ENCODE assay signal across 15 mouse cellular contexts in the genomic region with DNA sequence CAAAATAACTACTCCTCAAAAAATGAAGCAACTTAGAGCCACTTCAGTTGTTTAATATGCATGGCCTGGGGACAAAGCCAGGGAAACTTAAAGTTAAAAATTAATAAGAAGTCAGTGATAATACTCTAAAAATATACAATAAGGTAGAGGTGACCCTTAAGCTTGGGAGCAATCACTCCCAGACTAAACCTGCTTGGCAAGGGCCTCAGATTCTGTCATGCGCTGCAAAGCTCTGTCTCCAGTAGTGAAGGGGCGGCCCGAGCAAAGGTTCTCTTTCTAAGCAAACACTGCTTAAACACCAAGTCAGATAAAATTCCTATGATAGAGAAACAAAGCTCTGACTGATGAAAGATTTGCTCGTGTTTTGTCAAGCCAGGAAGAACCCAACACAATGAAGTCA.
DNase-seq lines count a peak whose midpoint lies in the region; ATAC-seq and TF ChIP-seq lines count a peak whose summit lies in the region.
"Had no signal": no experiment of that assay in that cellular context is flagged by ENCODE, and none has a peak within 500 bp of the region (broad histone marks: within the 10 kb centered on the region; RNA-seq: fewer than 3 reads in every experiment).

No protein-coding gene starts in this region.

- no peak for TF ChIP-seq CTCF in liver, adult 2 months (IDR thresholded peaks at IDR 0.05; ENCODE audit: low read depth, low read length)

- no peak overlapping the region for H3K4me3 ChIP-seq in liver, adult 2 months (ENCODE audit: insufficient read depth, low read depth, low read length)
- no peak overlapping the region for H3K4me3 ChIP-seq in intestine, embryonic 14.5 days (ENCODE audit: low read depth, low read length)
- H3K4me3 ChIP-seq: erythroblast, embryonic 14.5 days; liver, embryonic 13.5 days; midbrain, embryonic 12.5 days had no signal

- no peaks in the 10 kb centered on the region for H3K79me2 ChIP-seq in liver, adult 2 months (ENCODE audit: control insufficient read depth, insufficient read depth, low read length)

- 0 out of 2 replicates have a peak overlapping the region, but pooled peaks have one; percentile 22 for H3K4me2 ChIP-seq in intestine, embryonic 14.5 days (ENCODE audit: low read length)
- H3K4me2 ChIP-seq: midbrain, embryonic 12.5 days had no signal

- H3K9ac ChIP-seq in liver, adult 2 months (ENCODE audit: low read depth, low read length), result no peak overlapping the region
- H3K9ac ChIP-seq in intestine, embryonic 14.5 days (ENCODE audit: low read length), result no peak overlapping the region
- H3K9ac ChIP-seq: liver, embryonic 13.5 days; midbrain, embryonic 12.5 days had no signal

- no peaks in the 10 kb centered on the region for H3K27me3 ChIP-seq in liver, adult 2 months (ENCODE audit: control insufficient read depth, insufficient read depth, low read length)
- H3K27me3 ChIP-seq in intestine, embryonic 14.5 days (replicated peaks; ENCODE audit: control insufficient read depth, insufficient read depth, low read length), result no peaks in the 10 kb centered on the region
- H3K27me3 ChIP-seq: liver, embryonic 13.5 days; midbrain, embryonic 12.5 days had no signal

- no peaks in the 10 kb centered on the region for H3K36me3 ChIP-seq in liver, adult 2 months (ENCODE audit: control insufficient read depth, insufficient read depth, low read length)
- 0 out of 2 replicates have a peak, but pooled peaks cover 3% of the 10 kb centered on the region for H3K36me3 ChIP-seq in intestine, embryonic 14.5 days (ENCODE audit: control insufficient read depth, insufficient read depth, low read length)
- H3K36me3 ChIP-seq: liver, embryonic 13.5 days; midbrain, embryonic 12.5 days had no signal

- peak; percentile 84 for ATAC-seq in intestine, embryonic 14.5 days (replicated peaks; ENCODE audit: low FRiP score, low TSS enrichment, low read depth)
- ATAC-seq: inflammation-experienced regulatory T-cells, adult 6 months had no signal

- no peak overlapping the region for H3K27ac ChIP-seq in liver, adult 2 months (replicated peaks; ENCODE audit: insufficient read depth, low read depth, low read length)
- peak overlapping the region; percentile 75 for H3K27ac ChIP-seq in intestine, embryonic 14.5 days (ENCODE audit: low read depth)
- H3K27ac ChIP-seq: midbrain, embryonic 12.5 days had no signal

- no peaks in the 10 kb centered on the region for H3K9me3 ChIP-seq in intestine, embryonic 14.5 days (ENCODE audit: control insufficient read depth, low read length)
- H3K9me3 ChIP-seq: G1E; liver, embryonic 13.5 days; midbrain, embryonic 12.5 days had no signal

- 14% methylated on average over 4 of the region's 4 CpGs for WGBS in liver, adult 2 months
- 56% methylated on average over 4 of the region's 4 CpGs for WGBS in intestine, embryonic 14.5 days
- WGBS in large intestine, adult 2 months, result 23% methylated on average over 4 of the region's 4 CpGs

- no peak for TF ChIP-seq POLR2A in liver, adult 2 months (IDR thresholded peaks at IDR 0.05; ENCODE audit: extremely low read depth, insufficient read depth, low read length)

- peak; percentile 72 for DNase-seq in liver, adult 2 months (ENCODE audit: extremely low read depth, low read depth, low spot score)
- no peak for DNase-seq in liver
- DNase-seq in intestine, embryonic 14.5 days (ENCODE audit: low spot score), result peak; percentile 67
- DNase-seq in kidney, adult 8-10 months, result peak; percentile 83 to 89
- DNase-seq in large intestine, adult 2 months (ENCODE audit: low read depth, low spot score), result peak; percentile 44
- no peak for DNase-seq in adrenal gland, postnatal 36 days
- no peak for DNase-seq in embryo, embryonic 9.5 days (ENCODE audit: extremely low spot score)
- no peak for DNase-seq in retina, postnatal 1 day
- DNase-seq: adrenal gland, postnatal 25 days; heart, postnatal 36 days; liver, embryonic 13.5 days had no signal

- peaks cover 20% of the 10 kb centered on the region for H3K4me1 ChIP-seq in liver, adult 2 months (ENCODE audit: control insufficient read depth, insufficient read depth, low read length)
- H3K4me1 ChIP-seq in intestine, embryonic 14.5 days (replicated peaks; ENCODE audit: control insufficient read depth, insufficient read depth, low read length), result no peaks in the 10 kb centered on the region; the same call in 1 of the 2 replicates

Comparison
In these comparisons a context has a peak if more than half of its experiments do, and no peak if none do; other contexts are left out.
1. DNase-seq: peak in liver, adult 2 months (single experiment), intestine, embryonic 14.5 days (single experiment), kidney, adult 8-10 months (2 of 2) and large intestine, adult 2 months (single experiment); none in liver (single experiment), adrenal gland, postnatal 36 days (0 of 2), embryo, embryonic 9.5 days (single experiment) and retina, postnatal 1 day (single experiment).